Mouse (Mus musculus) MEL (cell line): Measurements from ENCODE around the gene Qsox2.

Experiments used
- CHD2 ChIP-seq: IDR thresholded peaks from 2 replicates; pipeline ENCODE4 v1.6.1; 2011; ENCODE audit warnings: low read length, improper control_type of control experiment
- CTCF ChIP-seq, 3 experiments: IDR thresholded peaks in 2 of 3; conservative IDR thresholded peaks in 1 of 3; 2 replicates each; pipeline ENCODE4 v1.5.1; 2011 to 2012; ENCODE audit warnings: low read length in 3 of 3, low read depth in 2 of 3, mild to moderate bottlenecking in 2 of 3, improper control_type of control experiment in 1 of 3, inconsistent platforms in 1 of 3, mixed read lengths in 1 of 3, moderate library complexity in 1 of 3; ENCODE audit not compliant: control insufficient read depth in 1 of 3, insufficient read depth in 1 of 3, poor library complexity in 1 of 3, severe bottlenecking in 1 of 3
- GABPA ChIP-seq: IDR thresholded peaks from 2 replicates; pipeline ENCODE4 v1.6.1; 2012; ENCODE audit warnings: low read depth, mild to moderate bottlenecking, inconsistent platforms, low read length, improper control_type of control experiment, moderate library complexity
- KAT2A ChIP-seq: conservative IDR thresholded peaks from 2 replicates; pipeline ENCODE4 v1.6.1; 2012; ENCODE audit warnings: low read depth, low read length, improper control_type of control experiment, inconsistent platforms
- POLR2A ChIP-seq, 2 experiments: IDR thresholded peaks; 2 replicates each; pipeline ENCODE4 v1.6.1; 2011 to 2012; ENCODE audit warnings: low read length in 2 of 2, mild to moderate bottlenecking in 2 of 2, control low read depth in 1 of 2, improper control_type of control experiment in 1 of 2, low read depth in 1 of 2, moderate library complexity in 1 of 2; ENCODE audit not compliant: control insufficient read depth in 1 of 2, insufficient read depth in 1 of 2, poor library complexity in 1 of 2
- SIN3A ChIP-seq: IDR thresholded peaks from 2 replicates; pipeline ENCODE4 v1.6.1; 2012; ENCODE audit warnings: low read length, improper control_type of control experiment, inconsistent platforms

GRCm38 (mm10) chr2:26237290-26237782, at the start of gene Qsox2:
- TF ChIP-seq POLR2A (IDR thresholded peaks at IDR 0.05; ENCODE audit: control insufficient read depth in 1 of 2, insufficient read depth in 1 of 2, low read depth in 1 of 2, low read length in 2 of 2, poor library complexity in 1 of 2) (peak; percentile 33 to 81; a peak in 2 of 4 replicates), CTCF (IDR thresholded peaks at IDR 0.05 in 2 of 3, conservative IDR thresholded peaks at IDR 0.05 in 1 of 3; ENCODE audit: control insufficient read depth in 1 of 3, insufficient read depth in 1 of 3, low read depth in 2 of 3, low read length in 3 of 3, poor library complexity in 1 of 3, severe bottlenecking in 1 of 3) (no peak), GABPA (no peak), KAT2A (no peak; the same call in 1 of the 2 replicates), SIN3A (peak; percentile 82), CHD2 (no peak)
